ENCODE assay signal across 8 mouse cellular contexts in the genomic region with DNA sequence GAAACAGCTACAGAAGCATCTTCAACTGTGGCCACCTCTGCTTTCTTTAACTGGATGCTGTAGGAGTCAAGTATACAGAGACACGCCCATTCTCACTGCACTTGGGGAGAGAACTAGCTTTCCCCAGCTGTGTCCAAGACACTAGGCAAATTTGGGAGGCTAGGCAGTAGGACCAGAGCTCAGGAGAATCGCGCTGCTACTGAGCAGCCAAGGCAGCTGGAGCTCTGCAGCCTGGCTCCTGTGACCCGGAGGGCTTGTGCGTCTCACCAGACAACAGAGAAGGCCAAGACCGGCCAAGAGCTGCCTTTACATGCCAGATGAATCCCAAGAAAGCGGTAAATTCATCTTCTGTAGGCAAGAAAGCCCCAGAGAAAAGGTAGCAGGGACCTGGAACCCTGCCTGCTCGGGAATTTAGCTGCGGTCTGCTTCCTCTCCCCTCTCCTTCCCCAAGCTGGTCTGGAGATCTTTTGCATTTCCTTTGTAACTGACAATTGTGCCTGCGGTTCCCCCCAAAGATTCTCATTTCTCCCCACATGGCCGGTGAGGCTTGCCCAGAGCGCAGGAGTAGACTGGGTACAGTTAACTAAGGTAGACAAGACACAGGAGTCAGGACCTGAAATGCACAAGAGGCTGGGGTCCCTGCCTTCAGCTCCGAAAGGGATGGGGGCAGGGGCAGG. TPM values are rescaled to one million over a fixed set of nuclear protein-coding genes. Genes with fewer than 3 reads are reported as not detected.
DNase-seq lines count a peak whose midpoint lies in the region; ATAC-seq lines count a peak whose summit lies in the region.

No protein-coding gene starts in this region.

- peak; percentile 40 for DNase-seq in embryo, embryonic 10 days (ENCODE audit: low spot score)
- DNase-seq in embryo, embryonic 11 days = no peak
- peak; percentile 20 for DNase-seq in retina, embryonic 14.5 days (ENCODE audit: low spot score)
- DNase-seq in retina, postnatal 1 day = no peak
- DNase-seq in urinary bladder, postnatal 4 days (ENCODE audit: low spot score in 2 of 2) = no peak
- no peak for DNase-seq in left cerebral cortex, adult 9 months (ENCODE audit: low spot score in 2 of 2)
- DNase-seq in ovary, postnatal 36 days (ENCODE audit: low spot score) = no peak

- H3K27me3 ChIP-seq in limb, embryonic 13.5 days = no peaks in the 10 kb centered on the region

- H3K9ac ChIP-seq in limb, embryonic 13.5 days = peak overlapping the region; percentile 91

- peak overlapping the region; percentile 87 for H3K4me2 ChIP-seq in limb, embryonic 13.5 days (replicated peaks)

- H3K36me3 ChIP-seq in limb, embryonic 13.5 days = no peaks in the 10 kb centered on the region

- H3K4me3 ChIP-seq in limb, embryonic 13.5 days = peak overlapping the region; percentile 66

- H3K27ac ChIP-seq in limb, embryonic 13.5 days = peak overlapping the region; percentile 86

- ATAC-seq in limb, embryonic 13.5 days (ENCODE audit: low FRiP score, low read depth) = no peak

- peaks cover 48% of the 10 kb centered on the region for H3K4me1 ChIP-seq in limb, embryonic 13.5 days

- H3K9me3 ChIP-seq in limb, embryonic 13.5 days = no peaks in the 10 kb centered on the region

- 20% methylated on average over 13 of the region's 13 CpGs for WGBS in limb, embryonic 13.5 days

RNA-seq across cellular contexts. Expression of a gene that starts 0.8 kb away (rescaled TPM):
- 145 and 161 TPM in 2 replicates for polyA plus RNA-seq in limb, embryonic 13.5 days (2015; fragmentation: Nextera tagmentation; extraction: Ambion mirVana)

Comparison
In these comparisons a context has a peak if more than half of its experiments do, and no peak if none do; other contexts are left out.
1. DNase-seq: peak in embryo, embryonic 10 days (single experiment) and retina, embryonic 14.5 days (single experiment); none in embryo, embryonic 11 days (single experiment), retina, postnatal 1 day (single experiment), urinary bladder, postnatal 4 days (0 of 2), left cerebral cortex, adult 9 months (0 of 2) and ovary, postnatal 36 days (single experiment).